Mouse (Mus musculus) hindbrain, embryonic 14.5 days (tissue): ENCODE measurements around the gene Il15. TPM values are rescaled to one million over a fixed set of nuclear protein-coding genes. Genes with fewer than 3 reads are reported as not detected.

Source experiments
- ATAC-seq: fragments of 200-750 bp; cut with Nextera tagmentation; 2 replicates; pipeline ENCODE4 v1.8.0; 2017; ENCODE audit warnings: moderate number of reproducible peaks, mild to moderate bottlenecking, moderate TSS enrichment, moderate library complexity; ENCODE audit not compliant: low FRiP score
- DNase-seq: peaks from one replicate; pipeline ENCODE4 v3.0.0-alpha.2; 2015; ENCODE audit warnings: low spot score
- H3K27ac ChIP-seq: fragments of 300-500 bp; sonication (generic); 2 replicates; pipeline ENCODE4 v1.5.1; 2014; ENCODE audit warnings: mild to moderate bottlenecking, moderate library complexity
- H3K27me3 ChIP-seq: fragments of 300-500 bp; sonication (generic); 2 replicates; pipeline ENCODE4 v1.6.1; 2014; ENCODE audit warnings: mild to moderate bottlenecking, low read length, mixed read lengths; ENCODE audit not compliant: control insufficient read depth, insufficient read depth
- H3K36me3 ChIP-seq: fragments of 300-500 bp; sonication (generic); replicated peaks from 2 replicates; pipeline ENCODE4 v1.6.1; 2014; ENCODE audit not compliant: control insufficient read depth, insufficient read depth
- H3K4me1 ChIP-seq: fragments of 300-500 bp; sonication (generic); replicated peaks from 2 replicates; pipeline ENCODE4 v1.6.1; 2014; ENCODE audit warnings: antibody characterized with exemption, low read length, mixed read lengths; ENCODE audit not compliant: control insufficient read depth, insufficient read depth
- H3K4me2 ChIP-seq: fragments of 300-500 bp; sonication (generic); replicated peaks from 2 replicates; pipeline ENCODE4 v1.6.1; 2014; ENCODE audit warnings: mild to moderate bottlenecking, moderate library complexity
- H3K4me3 ChIP-seq: fragments of 300-500 bp; sonication (generic); replicated peaks from 2 replicates; pipeline ENCODE4 v1.5.1; 2014; ENCODE audit warnings: mild to moderate bottlenecking, low read length
- H3K9ac ChIP-seq: fragments of 300-500 bp; sonication (generic); 2 replicates; pipeline ENCODE4 v1.6.1; 2014
- H3K9me3 ChIP-seq: fragments of 300-500 bp; sonication (generic); 2 replicates; pipeline ENCODE4 v1.6.1; 2016; ENCODE audit warnings: low read length; ENCODE audit not compliant: control insufficient read depth
- WGBS: fragments of 180-500 bp; shearing (Covaris S2); extraction: QIAGEN DNeasy Blood & Tissue Kit; methylation state at CpG from one replicate; pipeline ENCODE4 v1.1.7; 2014; 5-methylcytosine and 5-hydroxymethylcytosine counted together
- polyA plus RNA-seq: library from polyadenylated mRNA; unstranded; fragments of >200 nt; fragmentation: Nextera tagmentation; extraction: Ambion mirVana; gene quantifications from 2 replicates; pipeline ENCODE4 v1.2.1, GENCODE M21; 2014

Il15 gene
- polyA plus RNA-seq, 1 experiment from 2014 or later: 1.4 TPM

DNA sequence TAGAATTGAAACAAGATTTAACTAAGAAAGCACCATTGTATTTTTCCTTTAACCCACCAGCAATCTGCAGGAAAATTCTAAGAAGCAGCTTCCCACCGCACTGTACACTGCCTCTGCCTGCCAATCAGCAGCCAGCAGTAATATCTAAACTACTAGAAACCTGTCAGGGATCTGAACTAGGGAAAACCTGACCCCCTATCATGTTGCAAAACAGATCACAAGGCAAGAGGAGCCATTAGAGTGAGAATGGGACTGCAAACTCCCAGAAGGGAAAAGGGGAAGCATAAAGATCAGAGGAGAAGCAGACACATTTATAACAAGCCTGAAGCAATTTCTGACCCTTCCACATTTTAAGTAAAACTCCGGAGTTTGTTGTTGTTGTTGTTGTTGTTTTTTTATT, 2.0 kb downstream of the Il15 start:
- ATAC-seq (no peak), DNase-seq (no peak)
- Histone ChIP-seq H3K27me3 (0 out of 2 replicates have a peak, but pooled peaks cover 3% of the 10 kb centered on the region), H3K4me2 (no peak overlapping the region), H3K9ac (no peak overlapping the region), H3K4me1 (peaks cover 8% of the 10 kb centered on the region; the same call in 1 of the 2 replicates), H3K4me3 (no peak overlapping the region), H3K9me3 (no peaks in the 10 kb centered on the region), H3K36me3 (no peaks in the 10 kb centered on the region), H3K27ac (no peak overlapping the region)
- 78% methylated on average over 2 of the region's 2 CpGs for WGBS

DNA sequence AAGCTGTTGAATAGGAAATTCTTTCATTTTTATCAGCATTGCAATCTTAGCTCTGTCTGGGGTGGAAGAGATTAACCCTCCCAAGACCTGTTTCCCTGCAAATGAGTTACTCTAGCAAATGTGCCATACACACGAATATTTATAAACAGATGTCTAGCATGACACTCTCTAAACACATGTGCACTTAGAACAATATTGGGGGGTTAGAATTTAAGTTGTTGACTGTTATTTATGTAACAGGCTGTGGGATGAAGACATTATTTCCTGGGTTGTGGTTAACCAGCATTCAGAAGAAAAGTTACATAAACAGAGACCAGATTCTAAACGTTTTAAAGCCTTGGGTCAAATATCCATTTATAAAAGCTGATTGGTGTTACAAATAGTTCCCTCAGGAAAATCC, 2.6 kb downstream of the Il15 start:
- Histone ChIP-seq H3K4me3 (no peak overlapping the region), H3K27ac (no peak overlapping the region), H3K4me2 (no peak overlapping the region), H3K9me3 (no peaks in the 10 kb centered on the region), H3K9ac (no peak overlapping the region), H3K27me3 (0 out of 2 replicates have a peak, but pooled peaks cover 3% of the 10 kb centered on the region), H3K36me3 (no peaks in the 10 kb centered on the region), H3K4me1 (peaks cover 8% of the 10 kb centered on the region; the same call in 1 of the 2 replicates)
- DNase-seq (no peak), ATAC-seq (no peak)
- 70% methylated on average over 2 of the region's 2 CpGs for WGBS

DNA sequence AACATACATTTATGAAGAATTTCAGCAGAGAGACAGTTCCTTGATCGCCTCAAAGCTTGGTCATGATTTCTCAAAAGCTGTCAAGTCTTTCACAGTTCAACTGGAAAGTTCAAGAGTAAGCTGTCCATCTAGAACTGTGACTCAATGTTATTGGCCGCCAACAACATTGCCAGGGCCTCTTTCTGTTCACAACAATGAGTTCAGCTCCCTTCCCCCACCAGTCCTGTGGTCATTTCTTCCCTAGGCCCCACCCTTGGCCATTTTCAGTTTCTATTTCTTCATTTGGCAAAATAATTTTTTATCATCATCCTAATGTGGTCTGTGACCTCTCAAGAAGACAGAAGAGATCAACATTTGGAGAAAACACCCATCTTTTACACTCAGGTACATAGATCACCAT, 4.5 kb downstream of the Il15 start:
- 84% methylated on average over 2 of the region's 2 CpGs for WGBS

DNA sequence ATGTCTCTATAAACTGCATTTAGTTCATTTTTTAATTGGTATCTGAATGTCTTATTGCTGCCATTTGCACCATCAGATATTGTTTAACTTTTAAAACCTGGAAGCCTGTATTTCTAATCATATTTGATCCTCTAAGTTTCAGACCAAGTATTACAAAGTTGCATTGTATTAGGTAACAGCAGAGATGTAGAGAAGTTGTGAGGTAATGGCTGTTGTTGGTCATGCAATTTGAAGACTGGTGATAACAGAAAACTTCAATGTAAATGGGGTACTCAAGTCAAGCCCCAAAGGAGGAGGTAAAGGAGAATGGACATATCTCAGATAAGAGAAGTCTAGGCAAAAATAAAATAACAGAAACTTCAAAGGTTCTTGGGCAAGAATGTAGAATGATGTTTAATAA, 11.8 kb downstream of the Il15 start:
- Histone ChIP-seq H3K4me1 (no peaks in the 10 kb centered on the region), H3K4me3 (no peak overlapping the region), H3K4me2 (no peak overlapping the region), H3K9ac (no peak overlapping the region), H3K27me3 (no peaks in the 10 kb centered on the region), H3K9me3 (no peaks in the 10 kb centered on the region), H3K36me3 (no peaks in the 10 kb centered on the region), H3K27ac (no peak overlapping the region)
- DNase-seq: no peak
- ATAC-seq: no peak

More for the DNA sequence above, 4.5 kb downstream of the Il15 start:
- 0 out of 2 replicates have a peak, but pooled peaks cover 3% of the 10 kb centered on the region for H3K27me3 ChIP-seq
- H3K9ac ChIP-seq: no peak overlapping the region
- H3K9me3 ChIP-seq: no peaks in the 10 kb centered on the region
- H3K4me3 ChIP-seq: no peak overlapping the region
- ATAC-seq: no peak
- no peaks in the 10 kb centered on the region for H3K36me3 ChIP-seq
- no peak overlapping the region for H3K4me2 ChIP-seq
- peaks cover 8% of the 10 kb centered on the region; the same call in 1 of the 2 replicates for H3K4me1 ChIP-seq
- DNase-seq: no peak
- H3K27ac ChIP-seq: no peak overlapping the region

DNA sequence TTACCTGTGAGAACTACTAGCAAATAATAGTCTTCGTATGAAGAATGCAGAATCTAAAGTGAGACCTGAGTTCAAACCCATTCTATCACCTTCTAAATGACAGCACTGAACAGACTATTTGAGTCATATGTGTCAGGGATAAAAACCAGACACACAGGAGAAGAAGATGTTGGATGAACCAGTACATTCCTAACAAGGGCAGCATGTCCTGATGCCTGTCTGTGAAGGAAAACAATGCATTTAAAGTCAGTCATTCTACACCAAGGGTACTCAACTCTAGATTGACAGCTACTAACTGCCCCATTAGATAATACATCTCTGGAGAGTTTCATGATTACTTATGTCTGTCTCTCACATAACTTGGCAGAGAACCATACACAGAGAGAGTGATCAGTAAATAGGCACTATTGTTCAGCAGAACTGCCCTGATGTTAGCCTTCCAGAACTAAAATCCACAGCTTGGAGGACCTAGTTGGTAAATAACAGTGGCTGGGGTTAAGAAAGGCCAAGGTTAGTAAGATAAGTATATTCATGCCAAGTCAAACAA, 14.6 kb downstream of the Il15 start:
- WGBS: 95% methylated on average over 1 of the region's 1 CpGs
- no peaks in the 10 kb centered on the region for H3K27me3 ChIP-seq
- no peak overlapping the region for H3K4me3 ChIP-seq
- no peaks in the 10 kb centered on the region for H3K9me3 ChIP-seq
- no peak overlapping the region for H3K9ac ChIP-seq
- H3K4me1 ChIP-seq: no peaks in the 10 kb centered on the region
- DNase-seq: no peak
- ATAC-seq: no peak
- H3K36me3 ChIP-seq: no peaks in the 10 kb centered on the region
- no peak overlapping the region for H3K27ac ChIP-seq
- H3K4me2 ChIP-seq: no peak overlapping the region

DNA sequence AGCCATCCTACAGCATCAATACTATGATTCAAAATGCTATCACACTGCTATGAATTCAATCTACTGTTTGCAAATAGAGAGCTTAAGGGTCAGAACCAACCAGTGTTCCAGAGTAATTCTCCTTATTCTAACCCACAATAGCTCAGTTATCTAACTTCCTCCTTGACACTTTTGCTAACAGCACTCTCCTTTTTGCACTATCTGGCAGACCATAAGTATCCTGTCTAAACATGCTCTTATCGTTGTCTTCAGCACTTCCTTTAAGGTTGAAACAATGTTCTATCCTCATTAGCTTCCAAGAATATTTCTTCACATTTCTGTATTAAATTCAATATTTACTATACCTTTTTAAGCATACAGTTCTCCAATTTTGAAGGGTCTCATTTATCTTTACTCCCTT, 15.4 kb downstream of the Il15 start:
- Histone ChIP-seq H3K27me3 (no peaks in the 10 kb centered on the region), H3K9ac (no peak overlapping the region), H3K27ac (no peak overlapping the region), H3K4me1 (no peaks in the 10 kb centered on the region), H3K36me3 (no peaks in the 10 kb centered on the region), H3K9me3 (no peaks in the 10 kb centered on the region), H3K4me3 (no peak overlapping the region), H3K4me2 (no peak overlapping the region)
- 78% methylated on average over 1 of the region's 1 CpGs for WGBS
- ATAC-seq (no peak), DNase-seq (no peak)

DNA sequence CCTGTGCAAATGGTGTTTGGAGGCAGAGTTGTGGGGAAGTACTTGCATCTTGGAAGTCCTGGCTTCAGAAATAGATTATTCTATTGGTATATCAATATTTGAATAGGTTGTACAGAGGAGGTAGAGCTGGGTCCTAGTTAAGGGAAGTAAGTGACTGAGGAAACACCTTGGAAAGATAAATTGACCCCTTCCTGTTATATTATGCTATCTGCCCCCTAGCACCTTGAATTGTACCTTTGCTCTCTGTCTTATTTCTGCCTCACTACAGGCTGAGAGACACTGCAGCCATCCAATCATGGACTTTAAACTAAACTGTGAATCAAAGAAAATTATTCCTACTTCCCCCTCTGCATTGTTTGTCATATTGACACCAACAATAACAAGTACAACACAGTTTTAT, 17.2 kb downstream of the Il15 start:
- no peaks in the 10 kb centered on the region for H3K4me1 ChIP-seq
- DNase-seq (no peak), ATAC-seq (no peak)
- H3K9ac ChIP-seq: no peak overlapping the region
- H3K27ac ChIP-seq: no peak overlapping the region
- no peak overlapping the region for H3K4me2 ChIP-seq
- no peaks in the 10 kb centered on the region for H3K27me3 ChIP-seq
- H3K36me3 ChIP-seq: no peaks in the 10 kb centered on the region
- no peaks in the 10 kb centered on the region for H3K9me3 ChIP-seq
- no peak overlapping the region for H3K4me3 ChIP-seq

DNA sequence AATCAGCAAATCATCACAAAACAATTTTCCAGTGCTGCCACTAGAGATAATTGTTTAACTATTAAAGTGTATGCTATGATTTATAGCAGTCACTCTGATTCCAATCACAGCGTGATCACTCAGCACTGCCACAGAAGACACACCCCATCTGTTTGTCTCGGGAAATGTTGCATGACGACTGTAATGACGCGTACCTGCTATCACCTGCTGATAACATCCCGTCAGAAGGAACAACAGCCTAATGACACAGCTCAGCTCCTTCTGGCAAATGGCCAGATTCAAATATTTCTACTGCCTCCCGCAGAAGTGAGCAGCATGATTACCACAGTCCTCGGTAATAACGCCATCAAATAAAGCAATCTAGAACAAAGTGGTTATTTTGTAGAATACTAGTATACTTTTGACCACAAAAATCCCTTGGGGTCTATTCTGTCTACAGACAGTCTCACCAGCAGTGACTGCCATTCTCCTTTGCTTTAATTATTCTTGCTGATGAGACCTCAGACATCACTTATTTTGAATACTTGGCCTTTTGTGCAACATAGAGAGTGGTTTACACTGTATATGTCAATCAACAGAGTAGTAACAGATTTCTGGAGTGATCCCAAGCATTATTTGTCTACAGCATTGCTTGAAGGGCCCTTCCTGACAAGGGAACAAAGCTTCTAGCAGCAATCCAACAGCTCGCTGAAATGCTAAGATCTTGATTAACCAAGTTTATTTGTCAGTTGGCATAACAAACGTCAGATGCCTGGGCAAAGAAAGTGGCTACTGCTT, 18.4 kb downstream of the Il15 start:
- Histone ChIP-seq H3K4me3 (no peak overlapping the region), H3K4me2 (no peak overlapping the region), H3K36me3 (no peaks in the 10 kb centered on the region), H3K27me3 (no peaks in the 10 kb centered on the region), H3K4me1 (no peaks in the 10 kb centered on the region), H3K27ac (no peak overlapping the region), H3K9ac (no peak overlapping the region), H3K9me3 (no peaks in the 10 kb centered on the region)
- WGBS: 55% methylated on average over 11 of the region's 11 CpGs
- ATAC-seq (peak; percentile 75), DNase-seq (peak; percentile 49)

DNA sequence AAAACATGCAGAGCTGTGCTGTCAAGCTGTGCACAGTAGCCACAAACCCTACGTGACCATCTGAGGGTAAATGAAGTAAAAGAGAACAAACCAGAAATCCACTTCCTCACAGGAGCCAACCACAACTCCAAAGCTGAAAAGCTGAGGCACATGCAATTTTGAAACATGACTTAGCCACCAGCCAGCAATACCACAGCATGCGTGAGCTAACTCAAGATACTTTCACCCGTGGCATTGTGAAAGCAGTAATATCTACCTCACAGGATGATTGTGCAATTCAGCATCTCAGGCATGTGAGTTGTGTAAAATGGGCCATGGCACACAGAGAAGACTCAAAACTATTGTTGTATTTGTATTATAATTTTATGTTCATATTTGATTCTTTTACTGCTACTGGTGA, 19.7 kb downstream of the Il15 start:
- Histone ChIP-seq H3K36me3 (no peaks in the 10 kb centered on the region), H3K4me1 (no peaks in the 10 kb centered on the region), H3K4me2 (no peak overlapping the region), H3K27ac (no peak overlapping the region), H3K4me3 (no peak overlapping the region), H3K9ac (no peak overlapping the region), H3K27me3 (no peaks in the 10 kb centered on the region), H3K9me3 (no peaks in the 10 kb centered on the region)
- ATAC-seq (no peak), DNase-seq (no peak)
- 88% methylated on average over 3 of the region's 3 CpGs for WGBS
